21 mouse cellular contexts compared by ENCODE assay signal in genomic region chr11:75722339-75722738, GRCm38 (mm10).
"Had no signal": no experiment of that assay in that cellular context is flagged by ENCODE, and none has a peak within 500 bp of the region (broad histone marks: within the 10 kb centered on the region; RNA-seq: fewer than 3 reads in every experiment).

No protein-coding gene starts in this region.

- ATAC-seq: liver, embryonic 12.5 days had no signal

- H3K9me3 ChIP-seq: liver, embryonic 15.5 days; neural tube, embryonic 12.5 days had no signal

- H3K9ac ChIP-seq: limb, embryonic 13.5 days; liver, embryonic 12.5 days; liver, embryonic 15.5 days; lung, embryonic 15.5 days; neural tube, embryonic 12.5 days; neural tube, embryonic 15.5 days had no signal

- H3K27ac ChIP-seq: kidney, postnatal 0 days; layer of hippocampus, adult 2 months; limb, embryonic 10.5 days; limb, embryonic 13.5 days; liver, embryonic 12.5 days; liver, embryonic 15.5 days; lung, embryonic 15.5 days; neural tube, embryonic 12.5 days; neural tube, embryonic 15.5 days had no signal

- H3K4me2 ChIP-seq: limb, embryonic 13.5 days; liver, embryonic 12.5 days; liver, embryonic 15.5 days; lung, embryonic 15.5 days; midbrain, embryonic 11.5 days; neural tube, embryonic 12.5 days; neural tube, embryonic 15.5 days had no signal

- DNase-seq: kidney, postnatal 25 days; layer of hippocampus, adult 9-11 months; liver; lung, adult 18-20 months; lung, postnatal 14 days; lung, postnatal 4 days; midbrain, embryonic 14.5 days; right cerebral cortex, adult 18-20 months; right cerebral cortex, postnatal 25 days; thymus, adult 18-20 months; thymus, postnatal 4 days had no signal

- H3K27me3 ChIP-seq: limb, embryonic 13.5 days; liver, embryonic 12.5 days; liver, embryonic 15.5 days; lung, embryonic 15.5 days; neural tube, embryonic 12.5 days; neural tube, embryonic 15.5 days had no signal

- H3K36me3 ChIP-seq: limb, embryonic 10.5 days; limb, embryonic 13.5 days; liver, embryonic 12.5 days; lung, embryonic 15.5 days; neural tube, embryonic 12.5 days; neural tube, embryonic 15.5 days had no signal

- H3K4me1 ChIP-seq: limb, embryonic 10.5 days; limb, embryonic 13.5 days; liver, embryonic 12.5 days; liver, embryonic 15.5 days; neural tube, embryonic 12.5 days; neural tube, embryonic 15.5 days had no signal

- H3K4me3 ChIP-seq: layer of hippocampus, adult 2 months; limb, embryonic 10.5 days; limb, embryonic 13.5 days; liver, embryonic 12.5 days; liver, embryonic 15.5 days; lung, embryonic 15.5 days; neural tube, embryonic 12.5 days; neural tube, embryonic 15.5 days had no signal
